Mouse (Mus musculus) gastrocnemius, adult 8-10 months (tissue): ENCODE results near the gene Ppm1m. TPM values are rescaled to one million over a fixed set of nuclear protein-coding genes. Genes with fewer than 3 reads are reported as not detected.

ENCODE experiments used
- DNase-seq, 2 experiments: peaks; one replicate each; pipeline ENCODE4 v3.0.0; 2022; ENCODE audit warnings: low spot score in 2 of 2
- total RNA-seq, 4 experiments: library from RNA; stranded (reverse); gene quantifications; 2 replicates each; pipeline ENCODE4 v1.2.4; 2022

Ppm1m gene
- 1 to 10 TPM; 2.3 to 4.5 (median 3.3) TPM for total RNA-seq

DNA sequence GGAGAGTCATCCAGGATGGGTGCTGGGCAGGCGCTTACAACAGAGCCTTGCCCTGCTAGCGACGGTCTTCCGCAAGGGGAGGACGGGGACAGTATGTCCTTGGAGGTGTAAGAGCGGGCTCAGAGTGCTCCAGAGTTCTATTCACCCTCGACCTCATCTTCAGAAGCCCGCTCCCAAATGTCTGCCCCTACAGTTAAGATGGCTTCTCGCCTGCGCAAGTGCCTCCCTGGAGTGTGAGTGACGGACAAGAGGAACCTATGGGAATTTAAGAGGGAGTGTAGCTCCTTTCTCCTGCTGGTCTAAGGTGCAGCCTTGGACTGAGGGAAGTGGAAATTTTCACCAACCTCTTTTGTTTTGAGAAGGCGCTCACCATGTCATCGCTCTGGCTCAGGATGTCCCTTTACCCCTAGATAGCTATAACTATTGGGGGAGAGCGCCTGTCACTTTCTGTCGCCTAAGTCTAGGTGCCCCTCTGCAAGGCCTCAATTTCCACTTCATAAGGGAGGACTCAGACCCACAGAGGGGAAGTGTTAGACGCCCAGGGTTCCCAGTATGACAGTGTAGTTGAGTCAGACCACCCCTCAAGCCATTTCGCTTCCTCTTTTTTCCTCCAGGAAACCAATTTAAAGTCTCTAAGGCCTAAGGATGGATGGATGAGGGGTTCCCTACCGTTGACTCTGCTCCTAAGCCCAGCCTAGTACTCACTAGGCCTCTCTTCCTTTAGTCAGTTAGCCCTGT lies at the start of gene Ppm1m:
Ppm1m (minus strand) TSS at position 212 of the 738 bp plus-strand sequence.
- no peak for DNase-seq

DNA sequence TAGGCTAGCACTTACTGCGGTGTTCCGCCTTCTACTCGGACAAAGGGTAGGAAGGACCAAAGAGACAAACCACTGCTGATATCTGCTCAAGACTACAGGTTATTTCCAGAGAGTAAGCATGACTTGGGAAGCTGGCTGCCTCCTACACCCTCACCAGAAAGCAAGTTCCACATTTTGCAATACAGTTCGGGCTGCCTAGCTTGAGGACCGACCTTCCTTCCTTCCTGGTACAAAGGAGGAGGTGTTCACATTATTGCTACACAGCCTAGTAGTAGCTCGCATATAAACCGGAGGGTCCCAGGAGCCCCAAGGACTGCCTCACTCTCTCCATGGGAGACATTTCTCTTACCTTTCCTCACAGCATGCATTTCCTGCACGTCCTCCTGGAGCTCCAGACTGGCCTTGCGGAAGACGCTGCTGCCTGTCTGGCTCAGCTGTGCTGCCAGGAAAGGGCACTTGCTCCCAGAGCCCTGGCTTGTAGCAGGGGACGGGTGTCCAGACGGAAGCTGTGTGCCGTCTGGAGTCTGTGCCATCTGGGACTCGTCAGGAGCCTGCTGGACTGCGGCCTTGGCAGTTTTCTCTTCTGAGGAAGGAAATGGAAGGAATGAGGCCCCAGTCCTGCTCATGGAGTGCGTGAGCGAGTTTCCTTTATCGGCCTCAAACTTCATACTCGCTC lies 43.4 kb upstream of the Ppm1m start:
- DNase-seq = no peak

DNA sequence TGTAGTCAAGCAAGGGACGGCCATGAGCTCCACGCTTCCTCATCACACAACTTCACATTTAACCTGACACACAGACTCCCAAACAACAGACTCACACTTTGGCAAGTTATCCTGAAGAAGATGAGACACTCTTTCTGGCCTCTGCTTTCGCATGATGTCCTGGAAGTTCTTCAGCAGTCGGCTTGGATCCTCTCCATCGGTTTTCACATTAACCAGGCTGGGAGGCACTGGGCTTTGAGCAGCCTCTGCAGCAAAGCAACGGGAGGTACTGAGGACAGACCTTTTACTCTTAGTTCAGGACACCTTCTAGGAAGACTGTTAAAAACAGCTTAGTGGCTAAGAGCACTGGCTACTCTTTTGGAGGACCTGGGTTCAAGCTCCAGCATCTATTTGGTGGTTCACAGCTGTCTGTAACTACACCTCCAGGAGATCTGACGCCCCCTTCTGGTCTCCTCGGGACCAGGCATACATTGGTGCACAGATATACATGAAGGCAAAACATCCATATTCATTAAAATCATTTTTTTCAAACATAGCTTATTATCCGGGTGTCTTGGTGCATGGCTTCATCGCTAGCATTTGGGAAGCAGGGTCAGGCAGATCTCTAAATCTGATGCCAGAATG lies 42.1 kb upstream of the Ppm1m start:
- no peak for DNase-seq

DNA sequence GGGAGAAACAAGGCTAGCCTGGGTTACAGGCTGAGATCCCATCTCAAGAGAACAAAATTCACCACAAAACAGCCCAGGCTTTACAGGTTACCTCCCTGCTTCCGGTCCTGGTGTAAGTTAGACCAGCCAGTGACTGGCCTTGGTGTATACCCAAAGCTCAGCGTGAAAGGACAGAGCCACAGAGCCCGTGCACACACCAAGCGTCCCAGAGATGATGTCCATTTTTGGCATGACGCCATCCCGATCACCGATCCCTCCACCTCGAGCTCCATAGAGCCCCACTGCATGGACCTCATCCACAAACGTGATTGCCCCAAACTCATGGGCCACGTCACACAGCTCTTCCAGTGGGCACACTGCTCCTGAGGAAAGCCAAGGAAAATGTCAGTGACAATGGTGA lies 38.3 kb upstream of the Ppm1m start:
- no peak for DNase-seq

DNA sequence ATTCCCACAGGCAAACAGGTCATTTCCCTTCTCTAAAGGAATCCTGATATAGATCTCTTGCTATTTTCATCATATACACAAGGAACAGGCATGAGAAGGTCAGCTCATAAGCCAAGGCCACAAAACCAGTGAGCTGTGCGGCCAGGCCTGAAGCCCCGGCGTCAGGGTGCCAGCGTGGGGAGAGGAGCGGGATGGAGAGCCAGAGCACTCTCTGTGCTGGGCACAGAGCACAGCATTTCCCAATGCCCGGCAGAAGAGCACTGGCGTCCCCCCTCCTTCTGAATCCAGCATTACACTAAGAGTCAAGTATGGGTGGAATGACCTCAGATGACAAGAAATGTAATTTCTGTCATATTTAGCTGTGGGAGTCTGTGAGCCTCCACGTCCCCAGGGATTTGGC lies 37.9 kb upstream of the Ppm1m start:
- no peak for DNase-seq

DNA sequence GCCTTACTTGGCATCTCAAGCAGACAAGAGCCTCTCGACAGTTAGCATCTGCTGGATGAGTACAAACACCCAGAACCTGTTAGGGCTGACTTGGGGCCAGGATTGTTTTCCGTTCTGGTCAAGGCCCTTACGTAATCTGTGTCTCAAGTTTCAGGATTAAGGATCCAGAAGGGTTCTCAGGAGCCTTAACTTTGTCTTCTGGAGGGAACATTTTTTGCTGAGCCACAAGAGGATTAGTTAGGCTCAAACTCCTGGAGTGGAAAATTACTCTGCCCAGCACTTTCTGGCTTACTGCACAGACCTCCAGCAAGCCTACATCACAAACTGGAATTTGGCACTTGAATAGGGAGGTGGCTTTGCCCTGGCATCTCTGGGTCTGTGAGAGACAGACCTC lies 37.3 kb upstream of the Ppm1m start:
- DNase-seq = no peak

DNA sequence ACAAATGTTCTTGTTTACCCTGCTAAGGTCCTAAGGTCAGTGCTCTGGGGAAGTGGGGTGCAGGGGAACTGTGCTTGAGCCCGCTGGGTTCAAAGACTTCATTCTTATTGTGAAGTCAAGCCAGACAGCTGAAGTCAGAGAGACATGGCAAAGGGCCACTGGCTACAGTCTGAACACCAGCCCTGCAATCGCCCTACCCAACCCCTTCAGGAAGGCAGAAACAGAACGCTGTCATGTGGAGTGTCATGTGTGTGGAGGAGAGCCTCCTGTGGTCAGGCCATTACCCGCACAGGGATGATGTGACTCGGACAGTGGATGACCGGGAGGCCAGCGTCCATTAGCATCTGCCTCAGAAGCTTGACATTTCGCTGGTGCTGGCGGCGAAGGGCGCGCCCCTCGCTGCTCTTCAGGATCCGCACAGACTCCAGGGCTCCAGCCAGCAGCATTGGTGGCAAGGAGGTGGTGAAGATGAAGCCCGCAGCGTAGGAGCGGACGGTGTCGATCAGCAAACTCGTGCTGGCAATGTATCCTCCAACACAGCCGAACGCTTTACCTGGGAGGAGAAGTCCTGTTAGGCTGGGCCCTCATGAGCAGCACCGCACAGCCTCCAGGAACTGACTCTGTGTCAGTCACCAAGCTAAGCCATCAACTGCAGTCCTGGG lies 36.7 kb upstream of the Ppm1m start:
- DNase-seq = no peak

DNA sequence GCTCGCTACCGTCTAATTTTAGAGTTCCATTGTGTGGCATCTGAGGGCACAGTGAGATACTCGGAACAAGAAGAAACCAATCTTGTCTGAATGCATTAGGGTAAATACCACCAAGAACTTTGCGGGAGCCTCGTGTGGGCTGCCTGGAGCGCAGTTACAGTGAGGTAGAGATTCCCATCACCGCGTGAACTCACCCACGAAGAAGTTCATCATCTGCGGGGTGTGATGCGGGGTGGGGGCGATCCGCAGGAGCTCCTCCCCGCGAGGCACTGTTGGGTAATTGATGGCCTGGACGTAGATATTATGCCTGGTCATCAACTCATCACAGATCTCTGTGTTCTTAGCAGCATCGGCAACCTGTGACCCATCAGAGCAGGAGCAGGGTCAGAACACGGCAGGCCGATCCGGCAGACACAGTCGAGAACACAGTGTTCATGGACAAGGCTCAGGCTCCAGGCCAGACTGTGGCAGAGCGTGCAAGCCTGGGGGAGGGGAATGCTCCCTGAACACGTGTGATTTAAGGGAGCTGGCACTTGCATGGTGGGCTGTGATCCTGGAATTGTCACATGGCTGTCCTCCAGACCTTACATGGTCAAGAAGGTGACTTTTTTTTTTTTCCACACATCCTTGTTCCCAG lies 35.8 kb upstream of the Ppm1m start:
- DNase-seq = no peak

DNA sequence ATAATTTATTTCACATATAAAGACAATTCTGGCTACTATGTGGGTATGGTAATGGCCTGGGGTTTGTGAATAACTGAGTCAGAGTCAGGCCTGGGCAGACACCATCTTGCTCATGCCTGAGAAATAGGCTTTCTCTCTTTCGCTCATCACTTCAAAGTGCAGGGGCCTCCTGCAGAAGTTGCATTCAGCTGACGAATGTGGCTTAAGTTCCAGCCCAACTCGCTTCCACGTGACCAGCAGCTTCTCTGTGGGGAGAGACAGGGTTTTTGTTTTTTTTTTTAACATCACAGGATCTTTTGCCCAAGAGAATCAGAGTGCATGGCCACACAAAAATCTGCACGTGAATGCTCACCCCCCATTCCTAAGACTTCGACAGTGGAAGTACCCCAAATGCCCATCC lies 34.4 kb upstream of the Ppm1m start:
- no peak for DNase-seq

DNA sequence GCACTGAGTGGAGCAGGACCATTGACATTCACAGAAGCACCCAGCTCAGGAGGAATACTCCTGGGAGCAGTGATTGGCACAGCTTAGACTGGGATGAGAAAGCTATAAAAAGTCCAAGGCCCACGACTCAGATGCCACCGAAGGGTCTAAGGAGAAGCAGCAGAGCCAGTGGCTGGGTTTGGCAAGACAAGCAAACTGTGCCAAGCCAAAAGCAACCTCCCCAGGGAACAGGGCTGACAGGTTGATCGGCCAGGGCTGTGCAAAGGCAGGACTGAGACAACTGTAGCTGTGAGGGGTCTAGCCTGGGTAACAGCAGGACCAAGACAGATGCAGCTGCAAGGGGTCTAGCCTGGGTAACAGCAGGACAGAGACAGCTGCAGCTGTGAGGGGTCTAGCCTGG lies 33.4 kb upstream of the Ppm1m start:
- no peak for DNase-seq

DNA sequence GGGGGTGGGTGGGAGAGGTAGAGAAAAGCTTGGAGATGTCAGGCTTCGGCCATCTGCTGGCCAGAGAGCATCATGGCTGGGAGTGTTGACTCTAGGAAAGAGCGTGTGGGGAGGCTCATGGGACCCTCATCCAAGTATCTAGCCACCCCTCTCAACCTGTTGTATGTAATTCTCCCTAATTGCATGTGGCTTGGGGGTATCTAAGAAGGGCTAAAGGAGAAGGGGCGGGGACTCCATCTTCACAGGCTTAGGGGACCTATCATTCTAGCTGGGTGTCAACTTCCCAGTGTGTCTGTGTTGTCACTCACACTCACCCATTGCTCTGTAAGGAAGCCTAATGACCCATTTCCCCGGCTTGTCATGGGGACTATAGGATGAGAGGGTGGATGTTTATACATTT lies 32.3 kb upstream of the Ppm1m start:
- DNase-seq = no peak

DNA sequence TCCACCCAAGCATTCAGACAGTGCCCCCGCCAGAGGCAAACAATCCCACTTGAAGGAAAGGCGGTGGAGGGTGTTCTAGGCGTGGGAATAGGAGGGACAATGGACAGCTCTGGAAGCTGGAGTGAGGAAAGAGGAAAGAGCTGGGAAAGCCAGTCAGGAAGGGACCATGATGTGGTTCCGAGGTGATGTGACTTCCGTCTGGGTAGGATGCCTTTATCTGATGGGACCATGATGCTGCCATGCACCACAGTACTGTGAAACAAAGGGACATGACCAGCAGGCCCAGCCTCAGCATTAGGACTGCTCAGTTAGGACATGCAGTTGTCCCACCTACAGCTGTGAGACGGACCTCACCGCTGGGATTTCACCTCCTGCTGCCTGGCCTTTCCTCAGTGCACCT lies 31.7 kb upstream of the Ppm1m start:
- DNase-seq = no peak

DNA sequence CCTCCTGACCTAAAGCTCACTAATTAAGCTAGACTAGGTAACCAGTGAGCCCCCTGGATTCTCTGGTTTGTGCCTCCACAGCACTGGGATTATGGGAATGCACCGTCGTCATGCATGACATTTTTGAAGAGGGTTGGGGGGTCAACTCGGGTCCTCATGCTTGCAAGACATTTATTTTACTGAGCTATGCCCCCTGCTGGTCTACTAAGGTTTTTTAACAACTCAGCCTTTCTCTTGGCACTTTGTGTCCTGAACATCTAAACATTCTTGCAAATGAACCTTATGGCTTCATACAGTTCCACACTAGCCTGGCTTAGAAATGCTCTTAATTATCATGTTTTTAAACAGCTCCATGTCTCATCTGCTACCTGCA lies 31.2 kb upstream of the Ppm1m start:
- no peak for DNase-seq

DNA sequence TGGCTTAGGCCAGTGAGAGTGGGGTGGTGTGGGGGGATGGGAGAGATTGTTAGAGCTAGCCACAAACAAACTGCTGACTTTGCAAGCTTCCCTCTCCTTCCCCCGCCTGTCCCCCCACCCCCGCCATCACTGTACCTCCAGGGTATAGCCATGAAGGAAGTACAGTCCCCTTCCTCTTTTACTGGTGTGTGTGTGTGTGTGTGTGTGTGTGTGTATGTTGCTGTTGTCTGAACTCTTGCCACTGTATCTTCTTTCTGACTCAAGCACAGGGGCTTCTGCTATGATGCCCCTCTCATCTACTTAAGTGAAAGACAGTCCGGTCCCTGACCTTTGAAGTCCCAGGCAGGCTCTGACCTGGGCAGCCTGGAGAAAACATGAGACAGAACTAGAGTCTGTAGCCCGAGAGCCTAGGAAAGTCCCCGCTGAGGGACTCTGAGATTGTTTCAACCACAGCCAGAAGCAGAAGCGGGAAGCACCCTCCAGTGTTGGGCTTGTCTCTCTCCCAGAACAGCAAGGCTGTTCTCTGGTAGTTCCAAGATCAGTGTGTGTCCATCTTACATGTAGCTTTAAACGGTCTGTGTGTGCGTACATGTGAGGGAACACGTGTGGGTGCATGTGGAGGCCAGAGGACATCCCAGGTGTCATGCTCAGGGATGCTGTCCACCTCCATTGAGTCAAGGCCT lies 30.6 kb upstream of the Ppm1m start:
- no peak for DNase-seq

DNA sequence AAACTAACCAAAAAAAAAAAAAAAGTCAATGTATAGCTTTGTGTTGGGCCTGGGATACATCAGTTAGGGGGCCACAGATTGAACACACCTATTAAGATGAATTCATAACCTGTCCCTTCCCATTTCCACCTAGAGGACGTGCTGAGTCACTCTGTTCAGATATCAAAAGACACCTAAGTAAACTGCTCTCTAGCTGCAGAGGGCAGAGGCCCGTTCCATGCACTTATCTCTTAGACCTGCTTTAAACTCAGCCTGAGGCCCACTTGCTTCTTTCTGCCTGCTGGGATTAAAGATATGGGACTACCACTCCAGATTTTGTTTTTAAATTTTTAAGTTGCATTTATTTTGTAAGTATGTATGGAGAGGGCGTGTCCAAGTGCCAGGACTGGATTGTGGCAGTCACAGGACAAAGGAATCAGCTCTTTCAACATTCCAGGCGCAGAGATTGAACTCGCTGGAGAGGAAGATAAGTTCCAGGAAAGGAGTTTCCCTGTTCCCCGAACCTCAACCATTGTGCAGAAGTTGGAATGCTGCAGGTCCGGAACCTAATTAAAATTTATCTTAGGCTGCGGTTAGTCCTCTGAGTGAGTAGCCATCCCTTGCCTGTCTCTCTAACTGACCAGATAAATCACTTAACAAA lies 28.4 kb upstream of the Ppm1m start:
- DNase-seq = no peak

DNA sequence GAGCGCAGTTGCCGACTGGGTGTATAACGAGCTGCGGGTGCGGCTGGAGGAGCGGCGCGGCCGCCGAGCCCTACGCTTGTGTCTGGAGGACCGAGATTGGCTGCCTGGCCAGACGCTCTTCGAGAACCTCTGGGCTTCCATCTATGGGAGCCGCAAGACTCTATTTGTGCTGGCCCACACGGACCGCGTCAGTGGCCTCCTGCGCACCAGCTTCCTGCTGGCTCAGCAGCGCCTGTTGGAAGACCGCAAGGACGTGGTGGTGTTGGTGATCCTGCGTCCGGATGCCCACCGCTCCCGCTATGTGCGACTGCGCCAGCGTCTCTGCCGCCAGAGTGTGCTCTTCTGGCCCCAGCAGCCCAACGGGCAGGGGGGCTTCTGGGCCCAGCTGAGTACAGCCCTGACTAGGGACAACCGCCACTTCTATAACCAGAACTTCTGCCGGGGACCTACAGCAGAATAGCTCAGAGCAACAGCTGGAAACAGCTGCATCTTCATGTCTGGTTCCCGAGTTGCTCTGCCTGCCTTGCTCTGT lies 26.7 kb upstream of the Ppm1m start:
- no peak for DNase-seq

DNA sequence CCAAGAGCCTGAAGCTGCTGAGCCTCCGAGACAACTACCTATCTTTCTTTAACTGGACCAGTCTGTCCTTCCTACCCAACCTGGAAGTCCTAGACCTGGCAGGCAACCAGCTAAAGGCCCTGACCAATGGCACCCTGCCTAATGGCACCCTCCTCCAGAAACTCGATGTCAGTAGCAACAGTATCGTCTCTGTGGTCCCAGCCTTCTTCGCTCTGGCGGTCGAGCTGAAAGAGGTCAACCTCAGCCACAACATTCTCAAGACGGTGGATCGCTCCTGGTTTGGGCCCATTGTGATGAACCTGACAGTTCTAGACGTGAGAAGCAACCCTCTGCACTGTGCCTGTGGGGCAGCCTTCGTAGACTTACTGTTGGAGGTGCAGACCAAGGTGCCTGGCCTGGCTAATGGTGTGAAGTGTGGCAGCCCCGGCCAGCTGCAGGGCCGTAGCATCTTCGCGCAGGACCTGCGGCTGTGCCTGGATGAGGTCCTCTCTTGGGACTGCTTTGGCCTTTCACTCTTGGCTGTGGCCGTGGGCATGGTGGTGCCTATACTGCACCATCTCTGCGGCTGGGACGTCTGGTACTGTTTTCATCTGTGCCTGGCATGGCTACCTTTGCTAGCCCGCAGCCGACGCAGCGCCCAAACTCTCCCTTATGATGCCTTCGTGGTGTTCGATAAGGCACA lies 26.1 kb upstream of the Ppm1m start:
- no peak for DNase-seq

DNA sequence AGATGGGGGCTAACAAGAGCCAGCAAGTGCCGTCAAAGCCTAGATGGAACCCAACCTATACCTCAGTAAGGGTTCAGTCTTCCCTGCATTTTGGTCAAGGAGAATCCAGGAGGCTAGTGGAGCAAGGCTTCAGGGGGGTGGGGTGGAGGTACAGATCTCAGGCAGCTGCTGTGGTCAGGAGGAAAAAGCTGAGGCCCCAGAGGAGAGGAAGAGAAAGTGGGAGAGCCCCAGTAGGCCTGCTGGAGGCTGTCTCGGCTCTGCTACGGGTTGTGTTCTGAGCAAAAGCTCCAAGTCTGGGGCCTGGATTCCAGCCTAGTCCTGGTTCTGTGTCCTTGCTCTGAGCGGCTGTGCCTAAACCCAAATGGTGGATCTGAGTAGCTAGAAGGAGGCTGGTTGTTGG lies 23.4 kb upstream of the Ppm1m start:
- no peak for DNase-seq

DNA sequence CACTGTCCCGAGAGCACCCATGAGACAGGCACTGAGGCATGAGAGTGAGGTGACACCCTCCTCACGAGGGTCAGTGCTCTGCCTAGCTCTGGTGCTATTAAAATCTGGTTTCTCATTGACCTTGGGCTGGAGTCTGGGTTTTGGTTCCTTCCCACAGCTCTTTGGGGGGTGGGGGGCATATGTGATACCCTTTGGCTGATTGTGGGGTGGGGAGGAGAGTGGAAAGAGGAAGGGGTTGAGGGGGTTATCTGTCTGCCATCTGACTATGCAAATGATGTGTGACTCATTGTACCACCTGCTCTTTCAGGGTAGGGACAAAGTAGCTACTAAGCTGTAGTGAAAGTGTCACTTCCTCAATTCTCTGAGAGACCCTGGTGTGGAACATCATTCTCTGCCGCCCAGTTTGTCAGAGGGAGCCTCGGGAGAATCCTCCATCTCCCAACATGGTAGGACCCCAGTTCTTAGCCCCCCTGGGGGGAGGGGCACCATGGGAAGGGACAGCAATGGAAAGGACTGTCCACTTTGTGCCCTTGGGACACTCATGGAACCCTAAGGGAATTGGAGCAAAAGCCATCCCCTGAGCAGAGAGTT lies 22.8 kb upstream of the Ppm1m start, which contains the start of gene Tlr9:
Tlr9 (plus strand) TSS at position 338 of the 591 bp plus-strand sequence.
- DNase-seq = no peak
